Mouse (Mus musculus) lung, postnatal 0 days (tissue): ENCODE results near the gene Ppp1r3g.

ENCODE experiments used
- CTCF ChIP-seq: IDR thresholded peaks from 2 replicates; pipeline ENCODE4 v1.5.1; 2016; ENCODE audit warnings: antibody characterized with exemption, mild to moderate bottlenecking
- EP300 ChIP-seq: IDR thresholded peaks from 2 replicates; pipeline ENCODE4 v1.6.1; 2016; ENCODE audit warnings: antibody characterized with exemption, mild to moderate bottlenecking, control low read depth

DNA sequence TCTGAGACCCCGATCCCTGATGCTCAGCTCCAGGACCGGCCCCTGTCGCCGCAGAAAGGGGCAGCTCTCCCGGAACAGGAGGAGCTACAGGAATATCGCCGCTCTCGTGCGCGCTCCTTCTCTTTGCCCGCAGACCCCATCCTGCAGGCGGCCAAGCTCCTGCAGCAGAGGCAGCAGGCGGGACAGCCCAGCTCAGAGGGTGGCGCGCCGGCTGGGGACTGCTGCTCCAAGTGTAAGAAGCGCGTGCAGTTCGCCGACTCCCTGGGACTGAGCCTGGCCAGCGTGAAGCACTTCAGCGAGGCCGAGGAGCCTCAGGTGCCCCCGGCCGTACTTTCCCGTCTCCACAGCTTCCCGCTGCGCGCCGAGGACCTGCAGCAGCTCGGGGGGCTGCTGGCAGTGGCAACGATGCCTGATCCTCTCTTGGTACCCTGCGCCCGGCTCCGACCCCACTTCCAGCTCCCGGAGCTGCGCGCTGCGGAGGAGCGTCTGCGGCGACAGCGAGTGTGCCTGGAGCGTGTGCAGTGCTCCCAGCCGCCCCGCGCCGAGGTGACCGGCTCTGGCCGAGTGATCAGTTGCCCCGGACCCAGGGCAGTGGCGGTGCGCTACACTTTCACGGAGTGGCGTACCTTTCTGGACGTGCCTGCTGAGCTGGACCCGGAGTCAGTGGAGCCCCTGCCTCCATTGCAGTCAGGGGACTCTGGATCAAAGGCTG lies 10.2 kb downstream of the Ppp1r3g start:
- TF ChIP-seq CTCF = no peak
- no peak for TF ChIP-seq EP300
